Mouse (Mus musculus) bone marrow macrophage, adult 2 months (primary cell): ENCODE data around the gene Lst1.

ENCODE experiments used
- CTCF ChIP-seq: IDR thresholded peaks from 2 replicates; pipeline ENCODE4 v1.5.1; 2012; ENCODE audit warnings: low read depth, mild to moderate bottlenecking, low read length, moderate library complexity
- POLR2A ChIP-seq: IDR thresholded peaks from 2 replicates; pipeline ENCODE4 v1.6.1; 2012; ENCODE audit warnings: mild to moderate bottlenecking, low read depth, low read length, borderline replicate concordance

DNA sequence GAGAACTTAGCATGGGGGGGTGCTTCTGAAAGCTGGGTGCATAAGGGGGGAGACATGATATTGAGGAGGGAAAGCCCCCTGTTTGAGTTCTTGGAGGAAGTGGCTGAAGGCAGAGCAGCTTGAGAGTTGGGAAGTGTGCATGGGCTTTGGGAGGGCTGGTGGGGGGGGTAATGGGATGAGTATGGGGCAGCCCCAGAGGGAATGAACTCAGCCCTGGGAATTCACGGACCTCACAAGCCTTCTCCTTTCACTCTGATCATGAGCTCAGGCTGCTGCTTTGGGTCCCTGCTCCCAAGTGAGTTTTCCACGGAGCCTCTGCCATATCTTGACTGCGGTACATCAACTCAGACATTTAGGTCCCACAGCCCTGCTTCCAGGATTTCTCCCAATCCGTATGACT, 14.2 kb upstream of the Lst1 start:
- TF ChIP-seq CTCF (no peak), POLR2A (no peak)
